Mouse (Mus musculus) cerebellum, adult (tissue): ENCODE results near the gene S100a7a.
A peak's percentile ranks its signal among the peaks of the same experiment; 100 is the strongest.

Experiments used
- ATAC-seq: cut with Nextera tagmentation; 2 replicates; pipeline ENCODE4 v1.9.2; 2017; ENCODE audit warnings: mild to moderate bottlenecking, moderate library complexity, mixed read lengths; ENCODE audit not compliant: insufficient number of reproducible peaks, low FRiP score, low TSS enrichment

The S100a7a gene

DNA sequence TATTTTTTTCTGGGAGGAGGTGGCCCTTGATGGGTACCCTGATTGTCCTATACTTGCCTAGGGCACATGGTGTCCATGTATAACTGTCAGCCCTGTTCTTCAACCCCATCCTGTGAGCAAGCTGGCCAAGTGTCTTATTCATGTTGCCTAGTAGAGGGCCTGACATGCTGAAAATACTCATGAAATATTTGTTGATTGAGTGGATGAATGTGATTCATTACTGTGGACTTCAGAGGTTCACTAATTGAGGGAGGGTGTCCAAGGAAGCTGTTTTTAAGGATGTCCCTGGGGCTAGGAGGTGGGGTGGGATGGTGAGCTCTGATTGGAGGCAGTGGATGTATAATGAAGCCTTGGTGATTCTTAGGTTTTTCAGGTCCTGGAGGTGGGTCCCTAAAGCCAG lies at the start of gene S100a7a:
Gene S100a7a, plus strand, starts transcription at position 301 of the 400 bp plus-strand sequence.
- ATAC-seq, result no peak

DNA sequence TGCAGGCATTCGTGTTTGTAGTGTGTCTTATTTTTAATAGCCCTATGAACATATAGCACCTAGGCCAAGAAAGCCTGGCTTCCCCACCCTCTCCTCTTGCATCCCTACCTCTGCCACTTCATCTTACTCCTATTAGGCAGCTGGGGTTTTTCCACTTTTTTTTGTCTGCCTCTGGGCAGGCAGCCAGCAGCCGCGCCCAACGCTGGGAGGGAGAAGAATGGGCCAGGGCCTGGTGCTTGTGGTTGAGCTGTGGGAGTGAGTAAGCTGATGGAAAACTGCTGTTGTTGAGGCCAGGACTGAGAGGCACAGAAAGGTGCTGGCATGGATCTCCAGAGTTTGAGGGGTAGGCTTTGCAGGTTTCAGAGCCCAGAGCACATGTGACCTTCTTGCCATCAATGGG lies 49.4 kb upstream of the S100a7a start:
- no peak for ATAC-seq

DNA sequence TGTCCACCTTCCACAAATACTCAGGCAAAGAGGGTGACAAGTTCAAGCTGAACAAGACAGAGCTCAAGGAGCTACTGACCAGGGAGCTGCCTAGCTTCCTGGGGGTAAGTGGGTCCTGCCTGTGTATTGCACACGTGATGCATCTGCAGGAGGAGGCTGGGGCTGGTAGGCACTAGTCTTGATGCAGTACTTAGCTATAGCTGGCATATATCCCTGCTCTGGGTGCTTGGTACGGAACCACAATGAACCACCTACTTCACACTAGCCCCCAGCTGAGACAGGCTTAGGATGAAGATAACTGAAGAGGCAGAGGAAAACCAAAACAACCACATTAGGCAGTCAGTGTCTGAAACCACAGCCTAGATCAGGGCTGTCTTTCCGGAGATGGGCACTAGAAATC lies 48.8 kb upstream of the S100a7a start:
- ATAC-seq, result no peak

DNA sequence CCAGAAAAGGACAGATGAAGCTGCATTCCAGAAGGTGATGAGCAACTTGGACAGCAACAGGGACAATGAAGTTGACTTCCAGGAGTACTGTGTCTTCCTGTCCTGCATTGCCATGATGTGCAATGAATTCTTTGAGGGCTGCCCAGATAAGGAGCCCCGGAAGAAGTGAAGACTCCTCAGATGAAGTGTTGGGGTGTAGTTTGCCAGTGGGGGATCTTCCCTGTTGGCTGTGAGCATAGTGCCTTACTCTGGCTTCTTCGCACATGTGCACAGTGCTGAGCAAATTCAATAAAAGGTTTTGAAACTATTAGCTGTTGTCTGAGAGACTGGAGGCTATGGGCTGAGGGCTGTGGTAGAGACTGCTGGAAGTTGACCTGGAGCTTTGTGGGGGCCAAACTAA lies 48.1 kb upstream of the S100a7a start:
- ATAC-seq, result no peak

DNA sequence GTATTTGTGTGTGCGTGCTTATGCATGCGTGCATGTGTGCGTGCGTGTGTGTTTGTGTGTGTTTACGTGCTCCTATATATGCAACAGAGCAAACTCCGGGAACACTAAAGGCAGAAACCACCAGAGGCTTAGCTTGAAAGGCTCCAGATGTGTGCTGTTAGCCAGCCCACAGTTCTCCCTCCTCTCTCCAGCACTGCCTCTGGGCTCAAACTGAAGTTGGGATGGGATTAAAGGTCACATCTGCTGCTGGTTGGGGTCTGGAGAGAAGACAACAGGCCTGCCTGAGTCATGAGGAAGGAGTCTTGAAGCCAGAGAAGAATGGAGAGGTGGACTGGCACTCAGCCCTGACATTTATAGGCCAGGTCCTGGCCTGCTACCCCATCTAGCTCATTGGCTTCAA lies 47.6 kb upstream of the S100a7a start:
- no peak for ATAC-seq

GRCm38 (mm10) chr3:90607361-90607760 lies 46.5 kb upstream of the S100a7a start:
- ATAC-seq, result no peak

GRCm38 (mm10) chr3:90608223-90608622 lies 45.6 kb upstream of the S100a7a start, which contains the start of gene S100a5:
S100a5 (plus strand) TSS chr3:90608523.
- no peak for ATAC-seq

GRCm38 (mm10) chr3:90609102-90609501 lies 44.7 kb upstream of the S100a7a start:
- no peak for ATAC-seq

GRCm38 (mm10) chr3:90611494-90611893 lies 42.3 kb upstream of the S100a7a start:
- ATAC-seq, result no peak

DNA sequence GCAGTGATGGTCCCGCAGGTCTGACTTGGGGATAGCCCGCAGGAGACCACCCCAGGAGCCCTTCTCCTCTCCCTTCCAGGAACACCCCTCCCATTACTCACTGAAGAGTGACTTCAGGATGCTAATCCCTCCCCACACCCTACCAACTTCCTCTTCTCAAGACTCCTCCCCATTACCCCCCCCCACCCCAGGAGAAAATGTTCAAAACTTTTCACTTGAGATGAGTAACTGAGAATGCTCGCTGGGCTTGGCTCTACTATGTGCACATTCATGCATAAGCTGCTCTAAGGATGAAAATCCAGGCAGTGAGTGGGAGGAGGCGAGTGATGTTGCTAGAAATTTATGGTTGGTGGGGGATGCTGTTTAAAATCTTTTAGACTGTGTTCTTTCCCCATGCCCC lies 41.8 kb upstream of the S100a7a start:
- no peak for ATAC-seq

DNA sequence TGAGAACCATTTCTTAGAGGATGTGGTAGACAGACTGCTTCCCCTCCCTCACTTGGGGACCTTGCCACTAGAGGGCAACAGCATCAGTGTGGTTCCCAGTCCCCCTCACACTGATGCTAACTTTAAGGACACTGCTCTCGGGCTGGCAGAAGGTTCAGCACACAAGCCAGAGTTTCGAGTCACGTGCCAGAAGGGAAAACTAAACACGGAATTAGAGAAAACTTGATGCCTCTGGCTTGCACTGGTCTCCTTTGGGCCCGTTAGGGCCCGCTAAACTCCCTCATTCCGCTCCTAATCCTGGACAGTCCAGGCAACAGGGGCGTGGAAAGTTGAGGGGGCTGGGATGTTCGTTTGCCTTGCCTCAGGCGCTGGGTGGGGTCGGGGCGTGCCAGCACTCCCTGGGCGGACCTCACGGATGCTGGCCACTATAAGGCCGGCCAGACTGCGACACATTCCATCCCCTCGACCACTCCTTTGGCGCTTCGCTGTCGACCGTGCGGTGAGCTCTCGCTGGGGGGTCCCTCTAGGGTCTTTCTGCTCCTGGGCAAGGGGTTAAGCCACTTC lies 41.0 kb upstream of the S100a7a start, which contains the start of gene S100a6:
Gene S100a6, plus strand, starts transcription at position 155 of the 564 bp plus-strand sequence.
- ATAC-seq, result no peak; the same call in 1 of the 2 replicates

DNA sequence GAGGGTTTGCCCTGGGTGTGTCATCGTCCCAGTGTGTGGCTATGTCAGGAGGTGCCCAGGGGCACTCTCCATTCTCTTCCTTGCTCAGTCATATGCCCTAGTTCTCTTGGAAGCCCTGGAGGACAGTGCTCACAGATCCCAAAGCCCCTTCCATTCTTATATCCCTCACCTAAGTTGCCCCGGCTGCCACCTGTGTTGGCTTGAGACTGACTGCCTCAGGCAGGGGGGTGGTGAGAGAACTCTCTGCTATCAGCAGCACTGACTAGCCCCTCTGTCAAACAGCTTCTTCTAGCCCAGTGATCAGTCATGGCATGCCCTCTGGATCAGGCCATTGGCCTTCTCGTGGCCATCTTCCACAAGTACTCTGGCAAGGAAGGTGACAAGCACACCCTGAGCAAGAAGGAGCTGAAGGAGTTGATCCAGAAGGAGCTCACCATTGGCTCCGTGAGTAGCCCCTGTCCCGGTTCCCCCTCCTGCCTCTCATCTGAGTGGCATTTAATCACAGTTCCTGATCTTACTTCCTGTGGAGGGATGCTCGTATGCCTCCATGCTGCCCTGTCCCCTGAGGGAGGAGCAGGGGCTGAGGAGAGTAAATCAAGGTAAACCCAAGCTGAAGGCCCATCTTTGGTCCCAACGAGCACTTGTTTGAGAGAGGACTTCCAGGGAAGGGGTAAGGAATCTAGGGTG lies 40.2 kb upstream of the S100a7a start:
- ATAC-seq, result no peak

GRCm38 (mm10) chr3:90614148-90614530 lies 39.7 kb upstream of the S100a7a start:
- no peak for ATAC-seq

DNA sequence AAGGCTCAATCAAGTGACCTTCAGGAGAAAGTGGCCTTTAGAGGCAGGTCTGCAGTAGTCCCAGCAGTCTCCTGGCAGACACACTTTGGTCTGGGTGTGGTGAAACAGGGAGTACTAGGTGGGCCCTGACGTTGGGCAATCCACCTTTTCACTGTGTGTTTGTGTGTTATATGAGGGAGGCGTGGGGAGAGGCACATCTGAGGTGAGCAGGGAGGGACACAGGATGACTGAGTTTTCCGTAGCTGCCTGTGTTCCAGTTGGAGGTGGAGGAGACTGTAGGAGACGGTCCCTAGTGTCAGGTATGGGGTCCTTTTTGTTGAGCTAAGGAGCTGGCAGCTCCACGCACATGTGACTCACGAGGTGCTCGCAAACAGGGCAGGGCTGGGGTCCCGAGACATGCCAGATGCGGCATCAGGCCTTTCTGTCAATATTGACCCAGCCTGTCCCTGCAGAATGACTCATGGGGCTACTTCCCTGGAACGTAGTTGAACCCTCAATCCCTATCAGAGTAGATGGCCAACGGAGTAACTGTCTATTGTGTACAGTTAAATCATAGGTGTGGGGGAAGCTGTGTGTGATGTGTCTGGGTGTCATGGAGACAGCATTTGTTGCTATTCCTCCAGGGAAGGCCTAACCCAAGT lies 39.1 kb upstream of the S100a7a start:
- no peak for ATAC-seq

DNA sequence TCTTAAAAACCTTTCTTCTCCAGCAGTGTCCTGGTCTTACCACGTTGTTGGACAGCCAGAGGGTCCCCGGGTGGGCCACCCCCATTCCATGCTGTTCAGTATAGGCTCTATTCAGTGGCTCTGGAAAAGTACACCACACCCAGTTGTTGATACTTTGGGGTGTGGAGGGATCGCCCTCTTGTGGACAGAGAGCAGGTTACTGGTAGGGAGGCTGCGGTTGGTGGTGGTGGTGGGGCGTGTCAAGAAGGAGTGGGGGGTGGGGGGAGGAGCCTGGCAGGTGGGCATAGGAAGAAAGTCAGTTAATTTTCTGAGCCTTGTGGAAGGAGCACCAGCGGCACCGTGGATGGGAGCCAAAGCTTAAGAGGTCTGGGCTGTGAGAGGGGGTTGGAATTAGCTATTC lies 38.4 kb upstream of the S100a7a start:
- peak; percentile 62; the same call in 1 of the 2 replicates for ATAC-seq

DNA sequence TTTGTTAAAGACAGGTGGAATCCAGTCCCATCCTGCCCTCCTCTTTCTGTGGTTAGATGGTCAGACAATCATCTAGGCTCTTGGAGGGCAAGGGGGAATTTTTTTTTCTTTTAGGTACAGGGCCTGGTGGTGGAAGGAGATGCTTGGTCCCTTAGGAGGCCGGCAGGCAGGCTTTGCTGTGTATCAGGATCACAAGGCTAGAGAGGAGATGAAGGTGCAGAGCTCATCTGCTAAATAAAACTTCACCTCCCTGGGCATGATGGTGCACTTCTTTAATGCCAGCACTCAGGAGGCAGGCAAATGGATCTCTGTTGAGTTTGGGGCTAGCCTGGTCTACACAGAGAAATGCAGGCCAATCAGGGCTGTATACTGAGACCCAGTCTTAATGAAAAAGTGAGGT lies 37.9 kb upstream of the S100a7a start:
- no peak for ATAC-seq

DNA sequence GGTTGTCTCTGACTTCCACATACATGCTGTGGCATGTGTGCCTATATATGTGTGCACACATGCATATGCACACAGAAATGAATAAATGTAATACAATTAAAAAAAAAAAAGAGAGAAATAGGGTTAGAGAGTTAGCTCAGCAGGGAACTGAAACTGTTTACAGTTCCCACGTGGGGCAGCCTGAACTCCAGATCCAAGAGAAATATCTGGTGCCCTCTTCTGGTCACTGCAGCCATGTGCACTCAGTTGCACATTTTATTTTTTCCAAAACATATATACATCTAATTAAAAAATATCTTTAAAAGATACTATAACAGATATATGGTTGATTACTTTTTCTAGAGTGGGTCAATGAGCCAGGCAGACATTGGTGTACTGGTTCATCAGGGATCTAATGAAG lies 36.2 kb upstream of the S100a7a start:
- no peak for ATAC-seq

- ATAC-seq, result no peak
Observed at GRCm38 (mm10) chr3:90621552-90621951, 32.3 kb upstream of the S100a7a start.

DNA sequence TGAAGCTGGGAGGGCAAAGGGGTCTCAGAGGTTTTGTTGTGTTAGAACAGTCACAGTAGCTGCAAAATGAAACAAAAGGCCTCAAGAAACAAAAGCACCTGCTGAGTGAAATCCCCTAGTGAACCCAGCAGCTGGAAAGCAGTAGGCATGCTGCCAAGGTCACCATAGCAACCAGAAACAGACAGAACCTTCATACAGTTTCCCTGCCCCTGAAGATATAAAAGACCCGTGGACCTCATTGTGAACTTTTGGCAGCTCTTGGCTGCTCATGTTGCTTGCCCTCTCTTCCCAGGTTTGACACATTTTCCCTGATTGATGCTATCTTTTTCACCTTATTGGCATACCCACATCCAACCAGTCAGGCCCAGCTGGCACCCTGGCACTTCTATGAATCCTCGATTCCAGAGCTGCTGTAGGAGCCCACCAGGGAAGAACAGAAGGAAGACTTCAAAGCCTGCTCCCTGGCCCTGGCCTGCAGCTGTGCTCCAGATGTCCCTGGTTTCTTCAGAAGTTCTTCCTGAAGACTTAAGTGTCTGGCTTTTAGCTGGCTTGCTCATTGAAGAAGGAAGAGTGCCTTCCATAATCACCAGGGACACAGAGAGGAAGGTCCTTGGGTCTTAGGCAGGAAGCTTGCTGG lies 30.3 kb upstream of the S100a7a start:
- no peak for ATAC-seq

- ATAC-seq, result no peak
Observed at GRCm38 (mm10) chr3:90625496-90625895, 28.3 kb upstream of the S100a7a start.
